Mouse (Mus musculus) frontal cortex, postnatal 10 days (tissue): Measurements from ENCODE around the gene Atf2.
"Not testable (repeated sequence)": the region's sequence is repeated elsewhere in the genome, so short reads cannot be mapped to it uniquely, and the experiment has no call there.

Source experiments
- DNase-seq, 2 experiments: peaks; one replicate each; pipeline ENCODE4 v3.0.0; 2022; ENCODE audit warnings: low spot score in 2 of 2, mixed read lengths in 1 of 2

The Atf2 gene

DNA sequence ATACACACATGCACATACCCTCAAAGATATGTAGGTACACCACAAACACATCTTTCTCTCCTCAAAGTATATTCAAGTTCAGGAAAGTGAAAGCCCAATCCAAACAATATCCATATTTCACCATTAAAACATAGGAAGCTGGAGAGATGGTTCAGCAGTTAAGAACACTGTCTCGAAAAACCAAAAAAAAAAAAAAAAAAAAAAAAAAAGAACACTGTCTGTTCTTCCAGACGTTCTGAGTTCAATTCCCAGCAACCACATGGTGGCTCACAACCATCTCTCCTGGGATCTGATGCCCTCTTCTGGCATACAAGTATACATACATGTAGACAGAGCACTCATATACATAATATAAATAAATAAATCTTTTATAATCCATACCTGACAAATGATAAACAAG lies 6.4 kb downstream of the Atf2 start:
- no peak for DNase-seq

DNA sequence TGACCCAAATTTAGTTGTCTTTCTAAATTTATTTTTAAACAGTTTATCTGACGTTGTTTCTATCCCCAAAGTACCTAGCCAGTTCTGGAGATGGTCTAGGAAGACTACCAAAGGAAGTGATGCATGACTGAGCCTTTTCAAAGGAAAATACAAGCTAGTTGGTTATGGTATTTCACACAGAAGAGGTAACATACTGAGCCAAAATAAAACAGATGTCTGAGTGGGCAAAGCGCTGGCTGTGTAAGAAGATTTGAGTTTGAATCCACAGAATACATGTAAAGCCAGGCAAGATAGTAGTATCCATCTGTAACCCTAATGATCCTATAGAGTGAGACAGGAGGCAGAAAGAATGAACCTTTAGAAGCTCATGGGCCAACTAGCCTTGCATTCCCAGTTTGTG lies 14.5 kb downstream of the Atf2 start:
- no peak for DNase-seq

DNA sequence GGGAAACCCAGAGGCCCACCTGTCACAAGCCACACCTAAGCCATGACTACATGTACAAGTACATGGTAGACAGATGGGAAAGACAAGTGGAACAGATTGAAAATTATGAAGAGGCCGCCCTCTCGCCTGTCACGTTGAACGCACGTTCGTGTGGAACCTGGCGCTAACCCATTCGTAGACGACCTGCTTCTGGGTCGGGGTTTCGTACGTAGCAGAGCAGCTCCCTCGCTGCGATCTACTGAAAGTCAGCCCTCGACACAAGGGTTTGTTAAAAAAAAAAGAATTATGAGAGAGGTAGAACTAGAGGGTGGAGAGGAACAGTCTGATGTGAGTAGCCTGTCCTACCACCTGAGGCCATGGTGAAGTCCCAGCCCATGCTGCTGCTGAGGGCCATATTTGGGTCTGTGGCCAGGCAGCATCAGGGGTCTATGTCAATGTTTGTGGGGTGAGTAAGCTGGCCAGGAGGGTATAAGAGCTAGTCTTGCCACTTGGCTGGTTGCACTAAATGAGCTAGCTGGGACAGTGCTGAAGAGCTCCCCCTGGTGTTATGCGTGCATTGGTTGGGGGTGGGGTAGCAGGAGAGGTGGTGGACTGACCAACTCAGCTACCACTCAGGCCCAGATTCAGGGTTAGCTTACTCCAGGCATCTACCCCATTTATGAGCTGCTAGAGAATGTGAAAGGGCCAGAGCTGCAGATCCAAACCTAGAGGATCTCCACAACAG lies 24.5 kb downstream of the Atf2 start:
- DNase-seq = peak in 1 of 2 experiments; percentile 41

DNA sequence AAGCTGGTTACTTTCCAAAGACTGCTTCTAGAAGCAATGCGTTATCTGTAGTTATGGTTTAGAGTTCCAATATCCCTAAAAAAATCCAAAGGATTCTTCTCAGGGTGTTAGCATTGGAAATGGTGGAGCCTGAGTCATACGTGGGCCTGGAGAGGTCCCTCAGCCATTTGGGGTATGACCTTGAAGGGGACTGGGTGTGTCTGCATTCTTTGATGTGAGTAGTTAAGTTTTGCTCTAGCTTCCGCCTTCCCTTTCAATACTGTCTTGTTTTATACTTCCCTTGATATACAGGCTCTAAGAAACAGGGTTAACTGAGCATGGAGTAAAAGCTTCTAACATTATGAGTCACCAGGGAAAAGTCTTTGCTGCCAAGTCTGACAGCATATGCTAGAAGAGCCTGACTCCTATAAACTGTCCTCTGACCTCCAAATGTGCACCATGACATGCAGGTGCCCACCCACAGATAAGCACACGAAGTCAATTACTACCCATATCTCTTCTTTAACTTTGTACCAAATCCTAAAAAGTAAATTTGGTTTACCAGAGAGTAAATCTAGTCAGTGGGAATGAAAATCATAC lies 32.3 kb downstream of the Atf2 start:
- DNase-seq = no peak

DNA sequence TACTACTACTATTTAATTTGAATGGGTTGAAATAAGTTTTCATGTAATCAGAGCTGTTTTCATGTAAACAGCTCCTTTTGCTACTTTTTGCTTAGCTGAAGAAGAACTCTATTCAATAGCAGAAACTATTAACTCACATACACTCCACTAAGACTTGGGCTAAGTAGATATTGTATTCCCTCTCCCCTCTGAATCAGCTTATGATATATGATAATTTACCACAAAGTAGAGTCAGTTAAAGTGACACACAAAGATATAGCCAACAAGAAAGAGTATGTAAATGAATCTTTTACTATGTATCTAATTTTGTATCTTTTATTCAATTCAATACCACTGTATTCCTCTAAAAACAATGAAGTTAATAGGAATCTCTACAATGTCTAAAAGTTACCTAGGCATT lies 35.1 kb downstream of the Atf2 start:
- no peak for DNase-seq

DNA sequence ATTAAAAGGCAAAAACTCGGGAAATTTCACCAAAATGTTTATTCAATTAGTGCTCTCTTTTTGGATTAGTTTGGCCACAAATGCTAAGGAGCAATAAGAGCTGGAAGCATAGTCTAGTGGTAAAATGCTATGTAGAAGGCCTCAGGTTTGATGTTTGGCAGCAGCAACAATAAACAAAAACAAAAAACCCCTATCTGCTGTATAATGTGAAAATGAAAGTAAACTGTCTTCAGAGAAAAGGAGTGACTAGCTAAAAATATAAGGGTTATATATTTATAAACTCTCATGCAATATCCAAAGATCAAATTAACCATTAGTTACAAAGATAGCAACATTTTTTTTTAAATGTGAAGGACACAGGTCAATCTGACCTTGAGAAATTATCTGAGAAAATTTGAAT lies 36.2 kb downstream of the Atf2 start:
- DNase-seq = no peak

DNA sequence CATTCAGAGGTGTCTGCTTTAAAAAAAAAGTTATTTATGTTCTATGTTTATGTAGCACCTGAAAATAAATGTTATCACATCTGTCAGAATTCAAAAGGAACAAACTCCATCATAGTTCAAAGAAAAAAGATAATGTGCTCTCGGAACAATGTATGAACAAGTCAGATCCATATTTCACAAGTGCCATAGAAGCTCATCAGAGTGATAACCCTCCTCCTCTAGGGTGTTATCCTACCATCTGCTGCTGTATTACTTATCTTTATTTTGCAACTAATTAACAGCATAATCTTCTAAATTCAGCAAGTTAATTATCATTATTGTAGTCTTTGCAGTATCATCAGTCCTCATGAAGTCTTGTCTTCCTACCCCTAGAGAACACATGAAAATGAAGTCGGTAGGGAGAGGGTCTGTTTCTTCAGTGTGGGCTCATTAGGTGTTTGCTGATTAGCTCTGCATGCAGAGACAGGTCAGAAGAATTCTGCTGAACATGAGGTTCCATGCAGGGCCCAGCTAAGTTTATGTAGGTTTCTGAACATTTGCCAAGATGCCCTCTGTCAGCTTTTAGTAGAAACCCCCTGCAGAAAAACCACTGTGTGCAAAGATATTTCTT lies 57.9 kb downstream of the Atf2 start:
- DNase-seq = no peak

DNA sequence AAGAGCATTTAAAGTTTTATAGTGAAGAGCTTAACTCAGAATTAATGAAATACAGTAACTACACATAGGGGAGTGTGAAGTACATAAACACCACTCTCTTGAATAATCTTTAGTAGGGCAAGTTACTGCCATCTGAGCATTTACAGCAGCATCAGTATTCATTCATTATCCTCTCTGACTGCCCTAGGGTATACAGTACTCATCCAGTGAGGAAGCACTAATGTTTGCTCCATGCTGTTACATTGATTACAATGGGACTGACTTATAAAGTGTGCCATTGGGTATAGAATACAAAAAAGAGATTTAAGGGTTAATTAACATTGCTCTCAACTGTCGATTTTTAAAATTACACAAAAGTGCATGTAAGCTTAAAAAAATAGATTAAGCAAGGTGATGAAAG lies 59.2 kb downstream of the Atf2 start:
- no peak for DNase-seq

DNA sequence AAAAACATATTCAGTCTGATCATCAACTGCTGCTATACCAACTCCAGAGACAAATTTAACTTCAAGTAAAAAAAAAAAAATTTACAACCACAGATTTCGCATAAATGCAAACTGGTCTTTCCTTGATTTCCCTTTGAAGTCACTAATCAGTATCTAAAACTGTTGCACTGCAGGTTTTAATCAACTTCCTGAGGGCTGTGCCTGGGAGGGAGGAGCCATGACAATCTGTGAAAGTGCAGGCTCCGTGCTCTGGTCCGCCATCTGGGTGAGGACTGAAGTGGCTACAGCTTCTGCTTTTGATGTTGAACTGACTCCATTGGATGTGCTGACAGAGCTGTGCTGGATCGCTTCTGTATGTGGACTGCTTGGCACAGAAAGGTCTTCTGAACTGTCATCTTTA lies 73.7 kb downstream of the Atf2 start:
- DNase-seq = no peak

DNA sequence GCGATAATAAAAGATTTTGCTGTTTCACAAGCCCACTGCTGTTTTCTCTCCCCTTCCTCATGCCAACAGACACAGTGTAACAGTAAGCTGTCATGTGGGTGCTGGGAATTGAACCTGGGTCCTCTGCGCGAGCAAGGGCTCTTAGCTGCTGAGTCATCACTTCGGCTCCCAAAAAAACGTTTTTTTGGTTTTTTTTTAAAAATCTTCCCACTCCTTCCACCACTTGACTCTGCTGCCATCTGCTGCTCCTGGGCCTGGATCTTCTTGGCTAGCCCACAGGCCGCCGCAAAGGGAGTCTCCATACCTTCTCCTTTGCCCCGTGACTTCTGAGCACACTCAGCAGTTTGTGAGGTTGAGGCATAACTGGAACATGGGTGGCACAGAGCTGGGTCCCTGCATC lies 84.8 kb downstream of the Atf2 start:
- no peak for DNase-seq

DNA sequence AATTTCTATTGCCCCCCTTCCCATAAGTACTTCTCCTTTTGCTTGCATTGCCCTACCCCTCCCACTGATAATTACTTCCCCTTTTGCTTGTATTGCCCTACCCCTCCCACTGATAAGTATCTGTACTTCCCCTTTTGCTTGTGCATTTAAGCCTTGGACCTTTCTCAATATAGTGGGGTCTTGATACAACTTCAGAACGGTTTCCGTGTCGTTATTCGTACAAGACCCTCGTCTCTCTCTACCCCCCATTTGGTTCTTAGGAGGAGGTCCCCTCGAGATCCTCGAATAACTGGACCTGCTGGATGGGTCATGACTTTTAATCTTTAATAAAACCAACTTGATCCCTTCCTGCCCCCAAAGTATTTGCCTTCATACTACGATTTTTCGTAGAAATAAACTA lies 92.3 kb downstream of the Atf2 start:
- DNase-seq = not testable (repeated sequence)

DNA sequence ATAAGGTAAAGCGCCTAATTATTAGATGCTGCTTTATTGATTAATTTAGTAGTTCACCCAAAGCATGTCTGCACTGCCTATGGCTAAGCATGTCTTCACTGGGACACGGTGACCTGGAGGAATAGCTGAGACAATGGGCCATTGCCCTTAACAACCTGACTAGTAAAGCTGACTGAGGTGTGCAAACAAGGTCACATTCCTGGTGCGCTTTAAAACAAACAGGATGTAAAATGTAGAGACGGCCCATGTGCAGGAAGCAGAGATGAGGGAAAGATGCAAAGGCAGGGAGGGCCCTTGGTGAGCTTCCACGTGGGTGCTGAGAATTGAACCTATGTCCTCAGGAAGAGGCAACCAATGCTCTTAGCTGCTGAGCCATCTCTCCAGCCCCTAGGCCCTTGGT lies 93.7 kb downstream of the Atf2 start:
- DNase-seq = no peak

DNA sequence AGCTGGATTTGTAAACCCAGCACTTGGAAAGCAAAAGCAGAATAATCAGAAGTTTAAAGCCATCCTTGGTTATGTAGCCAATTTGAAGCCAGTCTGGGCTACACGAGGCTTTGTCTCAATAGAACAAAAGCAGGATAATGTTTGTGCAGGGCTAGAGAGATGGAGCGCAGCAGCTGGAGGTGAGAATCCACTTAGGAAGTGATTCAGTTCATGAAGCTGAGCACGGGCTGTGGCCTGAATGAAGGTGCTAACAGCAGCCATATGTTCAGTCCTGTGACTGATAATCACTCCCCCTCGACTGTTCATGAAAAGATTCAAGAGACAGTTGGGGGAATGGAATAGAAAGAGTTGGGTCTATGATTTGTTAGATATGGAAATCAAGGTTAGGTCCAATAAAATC lies 94.3 kb downstream of the Atf2 start:
- no peak for DNase-seq

DNA sequence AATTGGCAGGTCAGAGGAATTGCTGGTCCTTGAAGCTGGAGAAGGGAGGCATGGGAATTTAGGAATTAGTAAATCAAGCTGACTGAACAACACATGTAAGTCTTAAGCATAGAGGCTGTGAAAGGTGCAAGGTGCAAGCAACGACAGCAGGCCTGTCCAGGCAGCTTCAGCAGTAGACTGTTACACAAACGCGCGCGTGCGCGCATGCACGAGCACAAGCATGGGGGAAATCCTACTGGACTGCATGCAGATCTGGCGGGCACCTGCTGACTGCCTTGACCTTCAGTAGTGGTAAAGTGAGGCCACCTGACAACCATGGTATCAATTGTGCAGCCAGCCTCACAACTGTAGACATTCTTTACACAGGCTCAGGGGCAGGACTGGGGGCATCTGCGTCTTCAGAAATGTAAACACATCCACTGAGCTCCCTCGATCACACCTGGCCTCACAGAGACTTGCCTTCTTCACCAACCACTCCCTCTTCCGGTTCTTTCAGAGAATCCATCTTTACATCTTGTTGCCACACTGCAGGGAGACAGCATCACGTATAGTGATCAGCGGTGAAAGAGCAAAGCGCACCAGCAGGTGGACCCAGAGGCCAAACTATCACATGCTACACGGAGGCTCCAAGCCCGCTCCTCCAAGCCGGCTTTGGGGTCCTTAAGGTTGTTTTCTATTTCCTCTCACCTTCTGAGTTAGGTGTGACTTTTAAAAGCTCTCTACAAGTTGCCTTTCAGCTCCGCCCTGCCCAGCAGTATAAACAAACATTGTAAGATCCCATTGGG lies 100.4 kb downstream of the Atf2 start:
- DNase-seq = no peak

DNA sequence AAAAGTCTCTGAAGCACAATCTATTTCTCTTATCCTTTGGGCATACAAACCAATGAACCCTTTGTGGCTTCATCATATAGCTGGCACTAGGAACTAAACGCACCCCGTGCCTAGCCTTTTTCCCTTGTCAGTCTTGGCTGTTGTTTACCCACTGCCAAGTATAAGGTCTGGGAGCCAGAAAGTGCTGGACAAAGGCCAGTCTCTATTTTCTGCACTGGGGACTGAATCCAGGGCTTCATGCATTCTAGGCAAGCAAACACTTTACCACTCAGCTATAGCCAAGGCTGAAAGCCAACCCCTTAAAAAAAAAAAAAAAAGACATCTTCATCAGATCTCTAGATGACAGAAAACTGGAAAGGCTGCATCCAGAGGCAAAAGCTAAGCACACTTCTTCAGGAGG lies 102.1 kb downstream of the Atf2 start:
- no peak for DNase-seq

DNA sequence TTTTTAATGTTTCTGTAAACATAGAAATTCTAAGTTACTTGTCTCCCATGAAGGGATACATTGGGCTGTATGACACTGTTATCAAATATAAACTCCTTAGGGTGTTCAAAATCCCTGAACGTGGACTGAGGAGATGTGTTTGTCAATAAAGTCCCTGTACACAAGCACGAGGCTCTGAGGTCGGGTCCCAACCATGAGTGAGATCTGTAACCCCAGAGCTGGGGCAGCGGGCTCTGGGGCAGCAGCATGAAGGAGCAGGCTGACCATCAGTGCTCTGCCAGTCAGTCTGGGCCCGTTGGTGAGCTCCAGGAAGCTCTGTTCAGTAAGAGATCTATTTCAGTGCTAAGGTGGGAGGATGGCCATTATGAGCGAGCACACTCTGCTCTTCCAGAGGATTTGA lies 104.0 kb downstream of the Atf2 start:
- DNase-seq = no peak

DNA sequence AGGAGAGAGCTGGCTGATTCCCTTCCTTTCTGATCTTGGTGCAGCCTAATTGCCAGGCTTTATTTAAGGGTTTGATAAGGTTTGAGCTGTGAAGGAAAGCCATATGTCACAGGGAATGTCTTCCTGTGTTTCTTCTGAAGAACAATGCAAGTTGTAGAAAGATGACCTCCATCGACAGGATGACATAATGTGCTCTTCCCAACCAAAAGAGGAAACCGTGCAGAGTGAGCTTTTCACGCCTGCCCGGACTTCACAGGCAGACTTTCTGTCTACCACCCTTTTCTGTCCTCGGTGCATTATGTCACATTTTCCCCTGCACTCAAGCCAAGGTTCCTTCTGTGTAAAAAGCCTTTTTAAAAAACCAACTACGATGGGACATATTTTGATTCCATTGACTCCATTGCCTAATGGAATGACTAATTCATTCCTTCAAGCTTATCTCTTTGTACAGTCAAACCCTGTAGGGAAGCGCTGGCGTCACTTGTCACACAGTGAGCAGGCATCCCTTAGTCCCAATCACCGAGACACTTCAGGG lies 110.0 kb downstream of the Atf2 start:
- DNase-seq = no peak

DNA sequence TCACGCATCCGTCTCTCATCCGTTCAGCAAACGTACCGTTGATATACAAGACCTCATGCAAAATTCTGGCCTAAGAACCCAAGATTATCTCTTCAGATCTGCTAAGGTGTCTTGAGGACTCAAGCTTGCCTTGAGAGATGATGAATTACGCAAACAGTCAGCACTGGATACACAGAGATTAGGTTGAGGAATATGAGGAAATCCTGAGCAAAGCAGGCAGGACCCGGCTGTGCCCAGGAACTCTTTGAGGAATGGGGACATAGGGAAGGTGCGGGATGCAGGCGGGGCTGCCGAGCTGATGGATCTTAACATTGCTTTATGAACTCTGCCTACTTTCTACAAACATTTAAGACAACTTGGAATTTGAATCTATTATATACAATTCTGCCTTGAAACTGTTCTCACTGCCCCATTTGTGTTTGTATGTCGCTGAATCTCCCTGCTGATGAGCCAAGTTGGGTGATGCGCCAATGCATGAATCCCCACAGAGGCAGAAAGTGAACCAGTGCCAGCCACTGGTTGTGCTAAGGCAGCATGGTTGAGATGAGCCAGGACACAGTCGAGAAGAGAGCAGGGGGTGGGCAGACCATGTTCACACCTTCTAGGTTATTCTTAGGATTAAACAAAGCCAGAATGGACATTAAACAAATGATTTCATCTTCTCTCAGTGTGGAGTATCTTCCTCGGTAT lies 112.0 kb downstream of the Atf2 start:
- no peak for DNase-seq

DNA sequence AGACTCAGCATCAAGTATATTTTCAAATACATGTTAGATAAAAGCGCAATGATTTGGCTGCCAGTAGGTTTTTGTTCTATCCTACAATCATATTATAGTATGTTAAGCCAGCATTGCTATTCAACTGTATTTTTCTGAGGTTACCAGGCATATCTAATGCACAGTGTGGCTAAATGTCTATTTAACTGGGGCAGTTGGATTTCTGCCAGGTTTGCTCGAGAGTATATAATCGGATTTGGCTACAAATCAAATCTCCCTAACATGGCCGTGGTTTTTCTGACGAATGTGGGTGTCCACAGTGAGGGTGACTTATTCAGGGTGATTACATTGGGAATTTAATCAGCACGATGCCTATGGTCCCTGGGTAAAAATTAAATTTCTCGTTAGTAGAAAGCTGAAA lies 112.6 kb downstream of the Atf2 start:
- DNase-seq = no peak

DNA sequence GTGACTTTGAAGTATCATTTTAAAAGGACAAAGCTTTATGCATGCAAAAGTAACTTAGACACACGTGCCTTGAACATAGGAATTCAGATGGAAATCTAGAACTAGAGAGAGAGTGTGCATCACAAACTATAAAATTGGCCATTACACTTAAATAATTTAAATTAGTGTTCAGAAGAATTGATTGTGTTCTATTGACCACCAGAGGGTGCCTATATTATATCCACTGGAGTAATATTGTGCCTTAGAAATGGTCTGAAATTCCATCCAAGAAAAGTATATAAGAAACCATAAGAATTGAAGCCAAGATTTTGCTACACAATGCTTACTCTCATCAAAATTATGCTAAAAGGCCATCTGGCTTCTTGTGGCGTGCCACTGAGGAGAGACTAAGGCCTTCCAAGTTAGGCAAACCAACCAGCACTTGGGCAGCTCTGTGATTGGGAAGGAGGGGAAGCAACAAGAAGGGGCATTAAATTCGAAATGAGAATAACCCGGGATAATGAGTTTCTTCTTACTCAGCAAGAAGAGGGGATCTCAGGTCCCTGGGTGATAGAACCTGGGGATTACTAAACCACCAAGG lies 113.3 kb downstream of the Atf2 start:
- no peak for DNase-seq

DNA sequence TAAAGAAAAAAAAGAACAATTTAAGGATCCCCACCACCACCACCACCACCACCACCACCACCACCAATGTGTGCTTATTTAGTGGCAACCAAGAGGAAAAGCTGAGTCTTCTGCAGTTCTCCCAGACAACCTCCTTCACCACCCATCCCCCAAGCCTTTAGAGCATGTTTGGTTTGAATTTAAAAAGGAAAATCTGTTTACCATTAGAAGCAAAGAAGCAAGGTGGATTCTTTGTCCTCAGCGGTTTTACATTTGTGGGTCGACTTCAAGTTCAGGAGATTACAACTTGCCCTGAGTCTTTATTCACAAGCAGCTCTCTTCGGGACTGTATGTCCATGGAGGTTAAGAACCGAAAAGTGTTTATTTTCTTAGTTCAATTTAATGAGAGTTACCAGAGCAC lies 115.5 kb downstream of the Atf2 start:
- no peak for DNase-seq
